Mouse (Mus musculus): ENCODE measurements around the gene Slc35d3. TPM values are rescaled to one million over a fixed set of nuclear protein-coding genes. Genes with fewer than 3 reads are reported as not detected.

Slc35d3 gene
- total RNA-seq, 1 experiment from 2014 or later, result 13.3 TPM

DNA sequence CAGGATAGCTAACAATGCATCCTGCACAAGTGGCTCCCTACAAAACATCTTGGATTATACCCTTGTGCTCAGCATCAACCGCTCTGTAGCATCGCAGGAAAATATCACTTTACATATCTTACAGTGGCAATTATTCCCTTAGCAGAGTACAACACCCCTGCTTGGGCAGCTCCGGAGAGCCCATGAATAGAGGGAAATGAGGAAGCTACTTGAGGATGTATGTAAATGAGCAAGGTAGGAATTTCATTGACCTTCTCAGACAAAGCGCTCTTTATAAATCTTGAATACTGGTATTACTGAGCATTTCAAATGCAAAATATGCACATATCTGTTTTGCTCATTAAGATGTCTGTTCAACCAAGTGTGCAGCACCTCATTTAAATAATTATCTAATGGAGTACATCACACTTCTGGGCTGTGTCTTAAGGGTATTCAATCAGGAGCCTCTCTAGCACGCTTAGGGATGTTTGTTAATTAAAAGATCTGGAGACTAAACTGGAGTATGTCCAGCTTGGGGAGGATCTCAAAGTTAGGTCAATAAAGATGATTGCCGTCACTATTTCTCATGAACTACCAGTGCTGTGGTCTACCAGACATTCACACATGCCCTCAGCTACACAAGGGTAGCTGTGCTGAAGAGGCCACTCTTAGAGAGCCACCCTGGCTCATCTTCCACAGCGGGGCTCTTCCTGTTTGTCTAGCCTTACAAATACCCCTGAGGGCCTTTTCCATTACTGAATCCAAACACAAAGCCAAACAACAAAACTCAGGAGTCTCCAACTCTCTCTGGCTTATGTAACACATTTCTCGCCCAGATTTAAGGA, 15.2 kb downstream of the Slc35d3 start:
- no peak for DNase-seq

DNA sequence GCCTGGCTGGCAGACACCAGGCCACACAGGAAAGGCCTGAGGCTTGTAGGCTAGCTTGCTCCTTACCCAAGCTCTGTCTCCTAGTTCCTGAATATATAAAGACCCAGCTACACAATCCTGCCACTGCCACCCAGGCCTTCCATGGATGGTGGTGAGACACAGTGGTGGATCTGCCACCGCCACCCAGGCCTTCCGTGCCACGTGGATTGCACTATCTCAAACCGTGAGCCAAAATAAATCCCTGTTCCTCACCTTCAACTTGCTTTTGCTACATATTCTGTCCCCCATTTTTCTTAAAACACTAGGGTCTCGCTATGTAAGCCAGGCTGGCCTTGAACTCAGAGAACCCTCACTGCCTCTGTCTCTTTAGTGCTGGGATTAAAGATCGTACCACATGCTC, 17.0 kb downstream of the Slc35d3 start:
- no peak for DNase-seq

DNA sequence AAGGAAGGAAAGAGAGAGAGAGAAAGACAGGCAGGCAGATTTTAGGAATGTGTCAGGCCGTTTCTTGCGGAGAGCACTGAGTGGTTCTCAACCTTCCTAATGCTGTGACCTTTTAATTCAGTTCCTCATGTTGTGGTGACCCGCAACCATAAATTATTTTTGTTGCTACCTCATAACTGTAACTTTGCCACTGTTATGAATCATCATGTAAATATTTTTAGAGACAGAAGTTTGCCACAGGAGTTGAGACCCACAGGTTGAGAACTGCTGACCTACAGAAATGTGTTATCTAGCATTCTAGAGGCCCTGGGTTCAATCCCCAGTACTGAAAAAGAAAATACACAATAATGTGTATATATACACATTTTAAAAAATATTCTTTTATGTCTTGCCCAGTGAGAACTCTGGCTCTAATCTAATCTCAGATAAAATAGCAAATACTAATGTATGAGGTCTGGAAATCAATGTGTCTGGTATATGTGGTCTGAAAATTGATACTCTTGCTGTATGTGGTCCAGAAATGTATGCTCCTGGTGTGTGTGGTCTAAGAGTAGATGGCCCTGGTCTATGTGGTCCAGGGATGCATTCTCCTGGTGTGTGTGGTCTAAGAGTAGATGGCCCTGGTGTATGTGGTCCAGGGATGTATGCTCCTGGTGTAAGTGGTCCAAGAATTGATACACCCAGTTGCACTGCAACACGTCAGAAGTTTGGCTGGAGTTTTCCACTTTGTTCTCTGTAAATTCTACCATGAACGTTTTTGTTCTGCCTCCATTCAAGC, 20.0 kb downstream of the Slc35d3 start:
- DNase-seq, result no peak

DNA sequence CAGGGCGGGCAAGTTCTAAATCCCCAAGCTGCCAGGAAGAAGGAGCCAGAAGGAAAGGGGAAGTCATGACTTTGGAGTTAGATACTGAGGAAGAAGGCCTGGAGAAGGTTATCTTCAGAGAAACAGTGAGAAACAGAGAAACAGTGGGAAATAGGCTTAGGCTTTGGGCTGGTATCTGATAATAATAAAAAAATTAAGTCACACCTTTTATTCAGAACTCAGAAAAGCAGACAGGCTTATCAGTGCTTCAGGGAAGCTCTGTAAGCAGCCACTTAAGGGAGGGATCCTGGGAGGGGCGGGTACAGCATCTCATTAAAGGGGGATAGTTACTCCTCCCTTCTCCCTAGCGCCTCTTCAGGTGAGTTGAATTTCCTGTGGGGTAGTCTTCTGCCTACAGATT, 30.3 kb downstream of the Slc35d3 start:
- DNase-seq, result no peak

DNA sequence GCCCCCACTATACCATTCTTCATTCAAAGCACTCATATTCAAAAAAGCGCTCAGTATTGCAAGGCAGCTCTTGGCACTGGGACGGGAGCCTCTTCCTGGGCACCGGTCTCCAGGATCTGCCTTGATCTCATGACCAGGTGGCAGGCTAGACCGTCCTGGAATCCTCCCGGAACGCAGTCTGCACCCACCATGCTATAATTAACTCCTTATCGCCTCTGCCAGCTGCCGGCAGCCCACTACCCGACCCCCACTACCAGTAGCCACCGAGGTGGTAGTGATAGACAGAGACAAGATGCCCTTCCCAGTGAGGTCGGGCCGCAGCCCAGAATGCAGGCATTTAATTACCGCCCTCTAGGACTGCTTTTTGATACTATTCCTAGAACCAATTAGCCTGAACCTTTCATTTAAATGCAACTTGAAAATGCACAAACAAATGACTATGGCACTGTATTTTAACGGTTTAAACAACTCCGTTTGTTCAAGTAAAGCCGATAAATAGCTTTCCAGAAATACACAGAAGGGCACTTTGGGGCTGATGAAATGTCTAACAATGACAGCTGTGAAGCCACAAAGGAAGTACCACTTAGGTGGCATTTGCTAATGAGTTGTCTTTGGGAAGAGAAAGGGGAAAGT, 32.4 kb downstream of the Slc35d3 start:
- no peak for DNase-seq

DNA sequence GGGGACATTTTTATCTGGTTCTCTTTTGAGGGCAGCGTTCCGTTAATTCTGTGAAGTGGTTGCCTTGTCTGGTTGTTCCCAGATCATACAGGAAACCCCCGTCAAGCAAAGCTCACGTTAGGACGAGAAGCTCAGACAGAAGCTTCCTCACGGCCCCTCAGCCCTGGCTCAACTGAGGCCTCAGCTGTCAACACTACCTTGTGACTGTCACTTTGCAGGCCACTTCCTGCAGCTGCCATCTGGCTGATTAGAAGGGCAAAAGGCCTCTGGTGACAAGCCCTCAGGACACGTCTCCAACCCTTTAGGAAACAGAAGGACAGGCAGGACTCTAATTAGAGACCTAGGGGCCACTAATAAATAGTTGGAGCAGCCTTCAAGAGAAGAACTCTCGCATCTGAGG, 35.9 kb downstream of the Slc35d3 start:
- DNase-seq, result peak; percentile 7

DNA sequence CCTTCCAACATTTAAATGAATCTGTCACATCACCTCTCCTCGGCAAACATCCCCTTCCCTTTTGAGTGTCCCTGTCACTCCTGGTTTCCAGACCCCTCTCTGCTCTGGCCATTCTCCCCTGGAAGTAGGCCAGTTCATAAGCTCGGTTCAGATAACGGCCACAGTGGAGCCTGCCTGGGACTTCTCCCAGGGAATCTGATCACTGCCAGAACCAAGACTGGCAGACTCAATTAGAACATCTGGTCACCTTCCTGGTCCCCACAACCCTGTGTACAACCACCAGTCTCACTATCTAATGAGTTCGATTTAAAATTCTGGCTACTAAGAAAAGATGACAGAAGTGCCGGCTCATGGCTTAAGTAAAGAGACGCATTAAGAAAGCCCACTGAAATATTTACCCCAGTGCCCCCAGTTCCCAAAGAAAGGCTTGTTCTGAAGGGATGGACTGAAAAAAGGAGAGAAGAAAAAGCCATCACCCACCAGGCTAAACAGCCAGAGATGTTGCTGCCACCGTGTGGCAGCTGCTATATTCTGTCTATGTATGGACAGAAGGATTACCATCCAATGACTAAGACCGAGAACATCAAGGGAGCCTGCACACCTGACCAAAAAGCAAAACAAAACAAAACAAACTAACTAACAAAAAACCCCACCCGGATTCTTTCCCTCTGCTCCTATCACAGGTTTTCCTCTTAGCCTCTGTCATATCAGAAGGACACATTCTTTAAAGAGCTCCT, 39.7 kb downstream of the Slc35d3 start:
- peak; percentile 42 for DNase-seq

DNA sequence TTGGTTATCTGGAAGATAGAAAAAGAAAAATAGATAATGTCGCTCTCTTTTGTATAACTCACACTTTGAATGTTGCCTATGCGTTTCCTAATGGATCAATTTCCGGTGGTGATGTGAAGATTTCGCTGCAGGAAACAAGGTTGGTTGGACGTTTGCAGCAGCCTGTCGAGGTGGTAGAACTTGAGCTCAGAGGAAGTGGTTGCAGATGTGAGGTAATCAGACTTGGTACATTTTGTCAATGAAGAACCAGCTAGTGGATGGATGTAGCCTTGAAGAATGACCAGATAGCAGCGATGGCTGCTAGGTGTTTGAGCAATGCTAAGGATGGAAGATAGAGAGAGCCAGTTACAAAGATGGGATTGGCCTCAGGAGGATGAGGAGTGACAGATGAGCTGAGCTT, 46.5 kb downstream of the Slc35d3 start:
- no peak for DNase-seq

DNA sequence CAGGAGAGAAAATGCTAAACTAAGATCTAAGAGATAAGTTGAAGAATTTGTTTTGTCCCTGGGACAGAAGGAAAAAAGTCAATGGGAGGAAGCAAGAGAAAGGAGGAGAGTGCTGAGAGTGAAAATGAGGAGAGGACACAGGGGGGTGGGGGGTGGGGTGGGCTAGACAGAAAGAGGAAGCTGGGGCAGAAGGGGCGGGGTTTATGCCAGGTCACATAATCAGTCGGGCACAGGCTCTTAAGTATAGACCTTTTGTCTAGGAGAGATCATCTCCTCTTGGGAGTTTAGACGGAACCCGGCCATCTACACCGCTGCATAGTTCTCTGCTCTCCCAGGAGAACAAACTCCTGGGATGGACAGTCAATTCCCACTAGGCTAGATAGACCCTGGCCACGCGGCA, 48.3 kb downstream of the Slc35d3 start:
- no peak for DNase-seq

Other genes with a start within 250 kb of the Slc35d3 start
- 0.19 and 1.5 TPM in 2 replicates for gene Il22ra2, start 229.5 kb downstream of the Slc35d3 start, total RNA-seq (2021)
- 4.0 and 4.4 TPM in 2 replicates for gene Il20ra, start 138.9 kb downstream of the Slc35d3 start, total RNA-seq (2021)
- gene Pex7, start 56.2 kb upstream of the Slc35d3 start, total RNA-seq (2021), result 41.4 and 42.3 TPM in 2 replicates
- gene Map3k5, start 83.0 kb upstream of the Slc35d3 start, total RNA-seq (2021), result 23.3 and 23.9 TPM in 2 replicates